Mouse (Mus musculus): ENCODE measurements around the gene Ndufs5. TPM values are rescaled to one million over a fixed set of nuclear protein-coding genes. Genes with fewer than 3 reads are reported as not detected.
A peak's percentile ranks its signal among the peaks of the same experiment; 100 is the strongest.

Gene Ndufs5
- total RNA-seq, 4 experiments from 2014 or later: 141 to 205 (median 168) TPM

DNA sequence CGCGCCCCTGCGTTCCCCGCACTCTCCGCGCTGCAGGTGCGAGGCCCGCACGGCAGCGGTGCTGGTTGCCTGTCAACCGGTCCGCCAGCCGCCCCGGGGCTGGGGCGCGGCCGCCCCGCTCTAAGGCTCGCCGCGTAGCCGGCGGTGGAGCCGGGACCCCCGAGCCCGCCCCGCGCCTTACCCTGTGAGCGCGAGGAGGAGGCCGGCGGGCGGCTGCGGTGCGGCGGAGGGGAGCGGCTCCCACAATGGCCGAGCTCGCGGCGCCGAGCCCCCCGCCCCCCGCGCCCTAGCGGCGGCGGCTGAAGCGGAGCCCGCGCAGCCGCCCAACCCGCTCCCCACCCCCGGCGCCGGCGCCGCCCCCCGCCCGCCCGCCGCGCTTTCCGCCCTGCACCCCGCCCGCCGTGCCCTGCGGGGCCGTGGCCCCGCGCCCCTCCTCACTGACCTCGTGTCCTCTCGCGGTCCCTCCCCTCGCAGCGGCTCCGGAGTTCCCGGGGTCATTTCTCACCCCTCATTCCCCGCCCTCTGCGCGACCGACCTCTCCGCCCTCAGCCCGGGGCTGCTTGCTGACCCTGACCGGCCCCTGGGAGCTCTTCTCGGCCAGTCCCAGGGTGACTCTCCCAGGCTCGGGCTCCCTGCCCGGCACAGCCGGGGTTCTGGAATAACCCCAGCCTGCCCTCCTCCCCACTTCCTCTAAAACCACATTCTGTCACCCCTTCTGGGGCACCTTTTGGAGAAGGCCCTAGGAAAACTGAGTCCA is 30.8 kb downstream of the Ndufs5 start:
- peak; percentile 30 for DNase-seq

GRCm38 (mm10) chr4:123686368-123687024 is 31.5 kb downstream of the Ndufs5 start:
- DNase-seq: no peak

DNA sequence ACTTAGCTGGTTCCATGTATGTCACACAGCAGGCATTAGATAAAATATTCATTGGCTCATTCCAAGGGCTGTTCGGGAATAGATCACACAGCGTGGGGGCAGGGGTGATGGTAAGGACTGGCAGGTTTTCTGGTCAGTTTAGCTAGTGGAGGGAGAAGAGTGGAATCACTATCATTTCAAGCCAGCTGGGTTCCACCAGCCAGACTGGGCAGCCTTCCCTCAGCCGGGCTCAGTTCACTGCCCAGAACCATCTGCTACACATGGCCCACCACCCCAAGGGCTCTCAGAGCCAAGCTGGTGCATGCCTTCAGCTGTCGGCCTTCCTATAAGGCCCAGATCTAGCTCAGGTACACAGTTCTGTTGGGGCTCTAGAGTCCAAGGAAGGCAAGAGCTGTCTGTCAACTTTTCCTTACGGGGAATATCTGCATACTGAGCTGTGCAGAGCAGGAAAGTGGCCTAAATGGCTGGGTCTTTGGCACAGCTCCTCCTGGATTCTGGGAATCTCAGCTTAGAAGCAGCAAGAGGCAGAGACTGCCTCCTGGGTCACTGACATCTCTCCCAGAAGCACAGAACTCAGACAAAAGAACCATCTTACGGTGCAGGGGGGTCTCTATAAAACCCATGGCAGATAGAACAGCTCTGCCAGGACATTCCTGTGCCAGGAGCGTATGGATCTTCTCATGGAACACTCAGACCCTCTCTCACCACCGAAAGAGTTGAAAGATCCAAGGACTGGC is 32.3 kb downstream of the Ndufs5 start:
- DNase-seq: no peak

DNA sequence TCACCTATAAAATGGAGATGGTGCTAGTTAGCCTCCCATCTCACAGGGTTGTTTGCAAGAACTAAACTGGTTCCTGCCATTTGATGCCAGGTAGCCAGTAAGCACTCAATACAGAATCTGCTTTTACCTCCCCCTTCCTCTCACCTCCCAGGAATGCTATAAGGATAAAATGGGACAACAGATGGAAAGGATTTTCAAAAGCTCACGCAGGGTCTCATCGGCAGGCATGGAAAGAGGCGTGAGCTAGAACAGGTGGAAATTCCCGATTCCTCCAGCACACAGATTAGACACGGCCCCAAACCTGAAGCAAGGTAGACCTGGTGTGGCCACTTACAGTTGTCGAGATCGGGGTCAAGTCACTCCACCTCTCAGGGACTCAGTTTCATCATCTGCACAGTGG is 33.0 kb downstream of the Ndufs5 start:
- no peak for DNase-seq

DNA sequence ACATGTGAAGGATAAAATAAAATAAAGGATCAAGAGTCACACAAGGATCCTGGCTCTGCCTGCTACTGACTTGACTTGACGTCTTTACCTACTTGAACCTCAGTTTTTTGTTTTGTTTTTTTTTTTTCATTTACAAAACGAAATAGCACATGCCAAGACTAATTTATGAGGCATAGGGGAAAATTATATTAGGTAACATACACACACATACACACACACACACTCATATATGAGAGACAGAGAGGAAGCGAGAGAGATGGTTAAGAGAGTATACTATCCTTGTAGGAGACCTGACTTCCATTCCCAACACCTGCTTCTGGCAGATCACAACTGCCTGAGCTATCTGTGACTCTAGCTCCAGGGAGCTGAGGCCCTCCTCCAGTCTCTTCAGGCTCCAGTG is 33.7 kb downstream of the Ndufs5 start, which contains the start of gene Macf1:
Gene Macf1 (minus strand): TSS at position 101 of the 400 bp plus-strand sequence.
- DNase-seq: no peak

- DNase-seq: no peak
Observed at GRCm38 (mm10) chr4:123682291-123682690, 35.7 kb downstream of the Ndufs5 start.

GRCm38 (mm10) chr4:123680962-123681361 is 37.0 kb downstream of the Ndufs5 start:
- DNase-seq: no peak

DNA sequence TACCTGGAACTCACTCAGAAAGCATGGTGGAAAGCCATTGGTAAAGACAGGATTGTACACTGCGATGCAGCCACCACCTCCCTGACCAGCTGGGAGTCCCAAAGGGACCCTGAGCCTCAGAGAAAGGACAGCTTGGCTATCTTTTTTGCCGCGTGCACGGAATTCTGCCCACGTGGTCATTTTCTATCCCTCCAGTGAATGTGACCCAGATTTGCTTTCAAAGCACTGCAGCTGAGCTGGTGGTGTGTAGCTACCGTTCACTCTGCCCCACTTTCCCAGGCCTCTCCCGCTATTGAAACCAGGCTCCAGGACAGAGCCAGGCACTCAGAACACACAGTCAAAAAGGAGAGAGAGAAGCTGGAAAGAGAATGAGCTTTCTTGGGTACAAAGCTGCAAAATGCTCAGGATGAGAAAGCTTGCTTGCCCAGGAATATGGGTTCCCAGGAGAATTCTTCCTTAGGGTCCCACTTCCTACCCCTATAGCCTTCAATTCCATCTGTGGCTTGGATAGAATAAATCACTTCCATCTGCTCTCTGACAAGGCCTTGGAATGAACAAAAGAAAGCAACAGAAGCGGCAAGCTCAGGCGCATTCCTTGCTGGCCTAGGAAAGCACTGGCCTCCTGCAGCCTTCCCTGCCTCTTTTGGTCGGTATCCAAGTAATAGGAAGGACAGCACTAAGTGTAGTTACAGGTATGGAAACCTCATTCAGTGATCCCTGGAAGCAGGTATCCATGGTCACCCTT is 40.8 kb downstream of the Ndufs5 start:
- no peak for DNase-seq

GRCm38 (mm10) chr4:123670598-123670997 is 47.4 kb downstream of the Ndufs5 start:
- no peak for DNase-seq

DNA sequence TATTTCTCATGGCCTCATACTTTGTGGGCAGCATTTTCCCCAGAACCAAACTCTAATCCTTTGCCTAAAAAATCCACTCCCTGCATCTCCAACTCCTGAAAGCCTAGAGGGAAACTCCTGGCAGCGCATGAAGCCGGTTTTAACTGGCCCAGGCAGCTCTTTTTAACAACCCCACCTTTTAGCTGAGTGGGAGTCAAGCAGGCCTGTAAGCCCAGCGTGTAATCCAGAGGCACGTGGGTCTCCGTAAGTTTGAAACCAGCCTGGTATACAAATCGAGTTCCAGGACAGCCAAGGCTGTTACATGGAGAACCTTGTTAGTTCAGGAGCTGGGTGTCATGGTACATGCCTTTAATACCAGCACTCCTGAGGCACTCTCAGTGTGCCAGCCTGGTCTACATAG is 48.3 kb downstream of the Ndufs5 start:
- DNase-seq: no peak

DNA sequence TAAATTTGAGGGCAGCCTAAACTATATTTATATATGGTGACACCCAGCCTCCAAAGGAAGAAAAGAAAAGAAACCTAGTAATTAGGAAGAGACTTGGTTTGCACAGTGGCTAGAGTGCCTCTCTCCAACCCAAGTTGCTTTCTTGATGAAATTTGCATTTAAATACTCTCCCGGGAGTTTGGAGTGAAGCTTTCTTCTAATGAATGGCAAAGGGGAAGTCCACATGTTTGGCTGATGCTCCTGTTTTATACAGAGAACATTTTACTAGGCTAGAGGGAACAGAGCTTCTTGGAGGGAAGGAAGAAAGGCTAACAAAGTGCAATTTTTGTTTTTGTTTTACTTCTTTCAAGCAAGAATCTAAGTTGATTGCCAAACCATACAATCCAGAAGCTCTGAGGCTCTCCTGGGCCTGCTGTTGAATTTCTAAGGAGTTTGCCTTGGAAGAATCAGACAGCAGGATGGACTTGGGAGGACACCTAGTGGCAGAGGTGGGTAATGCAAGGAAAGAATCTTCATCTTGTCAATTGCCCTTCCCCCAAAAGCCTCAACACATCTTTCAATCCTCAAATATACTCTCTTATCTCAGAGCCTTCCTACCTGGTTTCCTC is 50.6 kb downstream of the Ndufs5 start:
- DNase-seq: peak; percentile 66

DNA sequence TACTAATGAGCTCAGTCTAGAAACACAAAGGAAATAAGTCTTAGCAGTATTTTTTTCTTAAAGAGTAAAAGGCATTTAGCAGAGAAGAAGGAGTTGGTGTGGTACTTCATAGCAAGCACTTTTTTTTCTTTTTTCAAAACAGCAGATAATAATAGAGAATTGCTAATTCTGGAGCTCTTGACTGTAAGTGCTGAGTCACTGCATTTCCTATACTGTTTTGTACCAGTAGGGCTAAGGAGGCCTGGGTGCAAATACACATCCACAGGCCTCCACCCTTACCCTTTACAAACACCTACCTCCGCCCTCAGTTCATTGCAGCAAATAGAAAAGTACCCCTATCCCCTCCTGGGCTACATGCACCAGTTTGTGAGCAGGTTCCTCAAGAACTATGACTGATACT is 51.5 kb downstream of the Ndufs5 start:
- no peak for DNase-seq

DNA sequence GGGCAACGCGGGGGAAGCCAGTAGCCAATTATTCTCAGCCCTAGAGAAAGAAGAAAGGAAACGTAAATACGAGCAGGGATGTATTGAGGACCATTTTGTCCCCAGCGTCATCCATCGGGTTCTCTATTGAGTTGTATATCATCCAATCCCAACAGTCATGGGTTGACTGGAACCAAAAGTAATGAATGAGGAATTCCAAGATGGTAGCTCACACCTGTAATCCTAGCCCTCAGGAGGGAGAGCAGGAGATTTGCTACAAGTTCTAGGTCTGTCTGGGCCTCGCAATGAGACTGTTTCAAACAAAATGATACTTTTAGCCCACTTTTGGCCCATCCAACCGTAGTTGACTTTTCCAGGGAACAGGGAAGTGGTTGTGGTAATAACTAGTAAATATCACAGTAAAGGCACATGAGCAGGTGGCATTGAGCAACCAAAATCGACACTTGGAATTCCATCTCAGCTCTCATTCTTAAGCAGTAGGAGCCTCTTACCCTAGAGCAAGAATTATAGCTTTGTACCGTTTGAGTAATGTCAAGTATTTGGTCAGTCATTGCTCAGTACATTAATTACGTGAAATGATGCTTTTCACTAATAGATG is 52.2 kb downstream of the Ndufs5 start:
- DNase-seq: no peak

- peak; percentile 52 for DNase-seq
Observed at GRCm38 (mm10) chr4:123664951-123665661, 52.9 kb downstream of the Ndufs5 start.

DNA sequence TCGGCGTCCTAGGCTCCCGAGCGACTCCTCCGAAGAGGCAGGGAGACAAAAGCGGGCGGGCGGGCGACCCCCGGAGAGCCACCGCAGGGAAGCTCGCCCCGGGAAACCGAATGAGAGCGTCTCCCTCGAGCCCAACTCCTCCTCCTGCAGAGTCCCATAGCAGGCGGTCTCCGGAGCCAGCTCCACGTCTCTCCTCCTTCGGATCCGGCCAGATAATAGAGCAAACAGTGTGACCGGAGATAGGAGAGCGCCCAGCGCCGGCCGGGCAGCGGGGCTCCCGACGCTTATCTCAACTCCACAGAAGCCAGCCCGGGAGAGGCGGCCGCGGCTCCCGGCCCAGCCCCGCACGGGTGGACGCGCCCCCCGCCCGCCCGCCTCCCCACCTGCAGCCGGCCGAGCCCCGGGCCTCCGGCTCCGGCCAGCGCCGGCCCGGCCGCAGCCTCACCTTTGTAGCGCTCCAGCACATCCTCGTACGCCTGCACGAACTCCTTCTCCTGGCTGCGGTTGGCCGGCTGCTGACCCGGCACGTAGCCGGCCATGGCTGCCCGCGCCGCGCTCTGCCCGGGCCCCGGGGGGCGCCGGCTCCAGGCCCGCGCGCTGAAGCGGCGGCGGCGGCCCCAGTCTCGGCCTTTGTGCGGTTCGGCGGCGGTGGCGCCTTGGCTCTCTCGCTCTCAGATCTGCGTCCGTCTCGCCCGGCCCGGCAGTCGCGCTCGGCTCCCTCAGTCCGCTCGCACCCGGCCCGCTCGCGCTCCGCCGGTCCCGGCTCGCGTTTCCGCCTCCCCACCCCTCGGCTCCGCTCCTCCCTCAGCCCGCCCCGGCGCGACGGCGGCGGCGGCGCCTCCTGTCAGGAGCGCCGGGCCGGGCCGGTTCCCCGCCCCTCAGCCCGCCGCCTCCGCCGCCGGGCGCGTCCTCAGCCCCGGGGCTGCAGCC is 53.7 kb downstream of the Ndufs5 start:
- DNase-seq: peak; percentile 64

DNA sequence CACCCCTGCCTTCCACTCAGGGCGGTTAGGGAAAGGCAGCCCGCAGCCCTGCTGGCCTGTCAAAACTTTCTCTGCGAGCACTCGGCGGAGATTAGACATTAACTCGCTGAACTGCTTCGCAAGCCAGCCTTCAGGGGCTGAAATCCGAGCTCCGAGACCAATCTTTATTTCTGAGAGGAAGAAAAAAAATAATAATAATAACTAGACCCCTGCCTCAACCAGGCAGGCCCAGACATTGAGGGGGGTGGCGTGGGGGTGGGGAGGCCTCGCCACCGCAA is 54.4 kb downstream of the Ndufs5 start:
- DNase-seq: no peak

GRCm38 (mm10) chr4:123662914-123663687 is 54.9 kb downstream of the Ndufs5 start:
- no peak for DNase-seq

Data from adrenal gland, adult 8-10 months (tissue).